Mouse (Mus musculus) intestine, postnatal 0 days (tissue): Measurements from ENCODE around the gene Hjurp. TPM values are rescaled to one million over a fixed set of nuclear protein-coding genes. Genes with fewer than 3 reads are reported as not detected.
"Not testable (repeated sequence)": the region's sequence is repeated elsewhere in the genome, so short reads cannot be mapped to it uniquely, and the experiment has no call there.

ENCODE experiments used
- ATAC-seq: fragments of 200-750 bp; cut with Nextera tagmentation; 2 replicates; pipeline ENCODE4 v1.8.0; 2017; ENCODE audit warnings: mild to moderate bottlenecking, moderate TSS enrichment, moderate library complexity
- H3K27ac ChIP-seq: fragments of 300-500 bp; sonication (generic); 2 replicates; pipeline ENCODE4 v1.5.1; 2014; ENCODE audit warnings: mild to moderate bottlenecking, low read depth, low read length, moderate library complexity
- H3K27me3 ChIP-seq: fragments of 300-500 bp; sonication (generic); replicated peaks from 2 replicates; pipeline ENCODE4 v1.6.1; 2014; ENCODE audit warnings: low read length, mixed read lengths; ENCODE audit not compliant: control insufficient read depth, insufficient read depth
- H3K36me3 ChIP-seq: fragments of 300-500 bp; sonication (generic); 2 replicates; pipeline ENCODE4 v1.6.1; 2014; ENCODE audit warnings: mild to moderate bottlenecking, moderate library complexity; ENCODE audit not compliant: control insufficient read depth, insufficient read depth
- H3K4me1 ChIP-seq: fragments of 300-500 bp; sonication (generic); replicated peaks from 2 replicates; pipeline ENCODE4 v1.6.1; 2014; ENCODE audit warnings: antibody characterized with exemption, low read length, mixed read lengths; ENCODE audit not compliant: control insufficient read depth, insufficient read depth
- H3K4me2 ChIP-seq: fragments of 300-500 bp; sonication (generic); replicated peaks from 2 replicates; pipeline ENCODE4 v1.6.1; 2014; ENCODE audit warnings: low read depth, mild to moderate bottlenecking, moderate library complexity
- H3K4me3 ChIP-seq: fragments of 300-500 bp; sonication (generic); 2 replicates; pipeline ENCODE4 v1.5.1; 2014; ENCODE audit warnings: low read depth, low read length
- H3K9ac ChIP-seq: fragments of 300-500 bp; sonication (generic); 2 replicates; pipeline ENCODE4 v1.6.1; 2014; ENCODE audit warnings: mild to moderate bottlenecking, low read depth, low read length
- H3K9me3 ChIP-seq: fragments of 300-500 bp; sonication (generic); 2 replicates; pipeline ENCODE4 v1.6.1; 2016; ENCODE audit warnings: mixed run types; ENCODE audit not compliant: control insufficient read depth
- CTCF ChIP-seq: sonication (generic); IDR thresholded peaks from 2 replicates; pipeline ENCODE4 v1.5.1; 2016; ENCODE audit warnings: low read depth, mild to moderate bottlenecking, control low read depth, antibody characterized with exemption, moderate library complexity
- WGBS: fragments of 180-500 bp; shearing (Covaris S2); extraction: QIAGEN DNeasy Blood & Tissue Kit; methylation state at CpG from one replicate; pipeline ENCODE4 v1.1.7; 2014; 5-methylcytosine and 5-hydroxymethylcytosine counted together
- polyA plus RNA-seq: library from polyadenylated mRNA; unstranded; fragments of >200 nt; fragmentation: Nextera tagmentation; extraction: Ambion mirVana; gene quantifications from 2 replicates; pipeline ENCODE4 v1.2.1, GENCODE M21; 2015

Gene Hjurp
- polyA plus RNA-seq, 1 experiment from 2014 or later, result 29.1 TPM

DNA sequence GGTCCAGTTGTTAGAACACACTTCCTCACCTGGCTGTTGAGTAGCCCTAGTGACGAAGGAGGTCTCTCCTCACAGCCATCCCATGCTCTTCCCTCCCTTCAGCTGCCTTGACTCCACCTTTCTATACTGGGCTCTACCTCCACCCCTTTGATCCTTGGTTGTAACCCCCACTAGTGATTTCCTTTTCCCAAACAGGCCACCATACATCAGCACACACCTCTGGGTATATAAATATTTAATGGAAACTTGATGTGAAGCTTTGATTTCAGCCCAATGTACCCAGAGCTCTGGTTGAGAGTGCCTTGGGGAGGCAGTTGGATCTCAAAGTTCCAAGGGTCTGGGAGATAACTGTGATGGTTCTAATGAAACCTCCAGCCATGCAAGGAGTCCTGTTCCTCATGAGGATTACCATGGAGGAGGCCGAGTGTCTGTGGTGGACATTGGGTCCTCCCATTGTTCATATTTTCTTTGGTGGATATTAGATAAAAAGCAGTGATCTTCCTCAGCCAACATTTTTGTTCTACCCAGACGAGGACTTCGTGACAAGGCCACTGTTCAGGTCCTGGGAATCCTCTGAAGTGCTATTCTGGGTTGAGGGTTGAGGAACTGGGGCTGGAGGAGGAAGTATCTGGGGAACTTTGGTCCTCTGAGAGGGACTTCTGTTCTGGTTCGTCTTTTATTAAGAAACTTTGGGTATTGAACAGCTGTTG lies 50.6 kb downstream of the Hjurp start, which contains the start of gene Mroh2a:
Gene Mroh2a, plus strand, starts transcription at position 317 of the 710 bp plus-strand sequence.
- no peak for TF ChIP-seq CTCF
- H3K4me2 ChIP-seq, result no peak within 1 kb of the TSS
- 56% methylated on average over 5 of the region's 5 CpGs for WGBS
- ATAC-seq, result no peak
- H3K4me1 ChIP-seq, result no peaks in the 10 kb centered on the region
- H3K27ac ChIP-seq, result no peak within 1 kb of the TSS
- no peaks in the 10 kb centered on the region for H3K27me3 ChIP-seq
- no peaks in the 10 kb centered on the region for H3K36me3 ChIP-seq
- peaks cover 43% of the 10 kb centered on the region for H3K9me3 ChIP-seq
- no peak within 1 kb of the TSS for H3K9ac ChIP-seq
- H3K4me3 ChIP-seq, result no peak within 1 kb of the TSS

DNA sequence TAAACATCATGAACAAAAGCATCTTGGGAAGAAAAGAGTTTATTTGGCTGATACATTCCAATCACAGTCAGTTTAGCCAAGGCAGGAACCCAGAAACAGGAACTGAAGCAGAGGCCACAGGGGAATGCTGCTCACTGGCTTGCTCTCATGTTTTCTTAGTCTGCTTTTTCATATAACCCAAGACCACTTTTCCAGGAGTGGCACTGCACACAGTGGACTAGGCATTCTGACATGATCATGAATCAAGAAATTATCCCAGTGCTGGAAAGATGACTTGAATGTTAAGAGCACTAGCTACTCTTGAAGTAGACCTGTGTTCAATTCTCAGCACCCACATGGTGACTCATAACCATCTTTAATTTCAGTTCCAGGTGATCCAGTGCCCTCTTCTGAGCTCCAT lies 51.7 kb downstream of the Hjurp start:
- H3K27me3 ChIP-seq, result no peaks in the 10 kb centered on the region
- H3K4me1 ChIP-seq, result no peaks in the 10 kb centered on the region
- H3K4me3 ChIP-seq, result no peak overlapping the region
- no peak for TF ChIP-seq CTCF
- H3K9ac ChIP-seq, result no peak overlapping the region
- H3K9me3 ChIP-seq, result peaks cover 33% of the 10 kb centered on the region
- H3K27ac ChIP-seq, result no peak overlapping the region
- H3K36me3 ChIP-seq, result no peaks in the 10 kb centered on the region
- no peak overlapping the region for H3K4me2 ChIP-seq
- ATAC-seq, result no peak

DNA sequence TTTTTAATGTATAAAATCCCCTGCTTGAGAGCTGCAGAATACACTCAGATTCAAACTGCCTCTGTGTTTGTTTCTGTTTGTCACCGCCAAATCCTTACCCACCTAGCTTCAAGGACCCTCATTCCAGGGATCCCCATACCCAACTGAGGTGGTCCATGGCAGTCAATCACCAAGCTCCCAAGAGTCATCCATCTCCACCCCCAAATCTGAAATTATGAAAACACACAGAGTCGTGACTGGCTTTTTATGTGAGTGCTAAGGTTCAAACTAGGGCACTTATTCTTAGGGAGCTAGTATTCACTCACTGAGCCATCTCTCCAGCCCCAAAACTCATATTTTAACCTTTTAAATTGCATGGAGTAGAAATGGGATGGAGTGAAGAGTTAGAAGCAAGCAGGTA lies 52.1 kb downstream of the Hjurp start:
- WGBS, result 40% methylated on average over 2 of the region's 2 CpGs
- not testable (repeated sequence) for H3K36me3 ChIP-seq, H3K4me3 ChIP-seq, H3K4me2 ChIP-seq, H3K27me3 ChIP-seq, H3K9ac ChIP-seq, H3K27ac ChIP-seq, H3K4me1 ChIP-seq, ATAC-seq
- H3K9me3 ChIP-seq, result peaks cover 32% of the 10 kb centered on the region

GRCm38 (mm10) chr1:88224029-88224776 lies 53.2 kb downstream of the Hjurp start:
- WGBS, result 60% methylated on average over 2 of the region's 2 CpGs
- H3K4me1 ChIP-seq, result no peaks in the 10 kb centered on the region

DNA sequence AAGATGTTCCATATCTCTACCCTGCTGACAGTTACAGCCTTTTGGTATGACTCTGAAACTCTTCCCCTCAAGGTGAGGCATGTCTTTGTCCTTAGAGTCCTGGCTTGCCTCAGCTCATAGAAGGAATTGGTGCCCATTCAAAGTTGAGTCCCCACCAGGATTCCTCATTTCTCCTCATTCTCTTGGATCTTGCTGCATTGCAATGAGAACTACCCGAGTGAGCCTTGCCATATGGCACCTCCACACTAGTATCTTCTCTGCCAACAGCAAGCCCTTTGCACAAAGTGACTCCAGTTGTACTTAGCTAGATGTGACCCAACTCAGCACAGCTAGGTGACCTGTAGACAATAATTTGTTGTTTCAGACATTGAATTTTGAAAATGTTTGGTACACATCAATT lies 53.8 kb downstream of the Hjurp start:
- 53% methylated on average over 1 of the region's 1 CpGs for WGBS

More at GRCm38 (mm10) chr1:88224029-88224776, 53.2 kb downstream of the Hjurp start:
- H3K4me2 ChIP-seq, result no peak overlapping the region
- TF ChIP-seq CTCF, result no peak
- no peak overlapping the region for H3K9ac ChIP-seq
- H3K27ac ChIP-seq, result no peak overlapping the region
- no peak for ATAC-seq
- peaks cover 24% of the 10 kb centered on the region for H3K9me3 ChIP-seq
- H3K4me3 ChIP-seq, result no peak overlapping the region
- H3K36me3 ChIP-seq, result no peaks in the 10 kb centered on the region
- no peaks in the 10 kb centered on the region for H3K27me3 ChIP-seq

GRCm38 (mm10) chr1:88223011-88223515 lies 54.4 kb downstream of the Hjurp start:
- not testable (repeated sequence) for H3K27ac ChIP-seq, H3K4me3 ChIP-seq, H3K27me3 ChIP-seq, ATAC-seq, H3K36me3 ChIP-seq, H3K4me1 ChIP-seq, H3K4me2 ChIP-seq, H3K9ac ChIP-seq
- H3K9me3 ChIP-seq, result peaks cover 18% of the 10 kb centered on the region

More for the DNA sequence above, 53.8 kb downstream of the Hjurp start:
- Histone ChIP-seq H3K9ac (no peak overlapping the region), H3K27me3 (no peaks in the 10 kb centered on the region), H3K9me3 (peaks cover 23% of the 10 kb centered on the region), H3K4me2 (no peak overlapping the region), H3K4me3 (no peak overlapping the region), H3K36me3 (no peaks in the 10 kb centered on the region), H3K4me1 (no peaks in the 10 kb centered on the region), H3K27ac (no peak overlapping the region)
- ATAC-seq, result no peak
- TF ChIP-seq CTCF, result no peak
